Mouse (Mus musculus): Measurements from ENCODE around the gene Msl3. TPM values are rescaled to one million over a fixed set of nuclear protein-coding genes. Genes with fewer than 3 reads are reported as not detected.
"Not testable (repeated sequence)": the region's sequence is repeated elsewhere in the genome, so short reads cannot be mapped to it uniquely, and the experiment has no call there.

Gene Msl3
- 26.5 and 27.3 TPM in 2 replicates for polyA plus RNA-seq (2016; fragmentation: Nextera tagmentation; extraction: Ambion mirVana)

DNA sequence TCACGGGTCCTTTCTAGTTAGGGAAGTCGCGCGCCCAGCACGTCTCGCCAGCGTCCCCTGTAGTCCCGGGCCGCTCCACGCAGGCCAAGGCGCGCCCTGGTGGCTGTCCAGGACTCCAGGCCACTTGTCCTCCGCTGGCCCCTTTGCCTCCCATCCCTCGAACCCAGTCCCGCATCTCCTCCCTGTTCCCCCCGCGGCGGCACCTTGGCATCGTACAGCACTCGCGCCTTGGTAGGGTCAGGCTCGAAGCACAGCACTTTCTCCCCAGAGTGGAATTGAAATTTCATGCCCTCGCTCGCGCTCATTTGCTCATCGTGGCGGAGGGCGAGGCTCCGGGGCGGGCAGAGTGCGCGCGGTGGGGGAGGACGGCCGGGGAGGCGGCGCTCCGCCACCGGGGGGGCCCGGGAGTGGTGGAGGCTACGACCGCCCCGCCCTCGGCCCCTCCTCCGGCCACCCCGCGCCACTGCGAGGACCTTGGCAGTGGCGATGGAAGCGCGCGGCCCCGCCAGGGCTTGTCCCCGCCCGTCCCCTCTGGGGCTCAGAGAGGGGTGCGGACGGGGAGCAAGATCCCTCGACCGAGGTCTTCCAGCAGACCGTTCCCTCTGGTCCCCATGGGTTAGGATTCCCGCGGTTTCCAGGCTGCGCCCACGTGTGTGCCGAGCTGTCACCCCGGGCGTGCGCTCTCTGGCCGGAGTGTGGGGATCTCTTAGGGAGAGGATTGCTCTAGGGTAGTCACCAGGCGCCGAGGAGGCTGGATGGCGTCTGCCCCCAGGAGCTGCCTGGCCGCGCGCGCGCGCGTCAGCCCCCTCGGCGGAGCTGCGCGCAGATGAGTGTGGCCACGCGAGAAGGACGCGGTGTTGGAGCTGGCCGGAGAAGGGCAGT is at the start of gene Msl3:
Msl3 (minus strand) TSS at position 374 of the 882 bp plus-strand sequence.
- Histone ChIP-seq H3K27ac (peak within 1 kb of the TSS; percentile 87), H3K9me3 (replicated peaks) (no peaks in the 10 kb centered on the region), H3K4me3 (peak within 1 kb of the TSS; percentile 52), H3K9ac (peak within 1 kb of the TSS; percentile 62), H3K4me2 (replicated peaks) (peak within 1 kb of the TSS; percentile 66), H3K36me3 (no peaks in the 10 kb centered on the region), H3K4me1 (no peaks in the 10 kb centered on the region), H3K27me3 (peaks cover 21% of the 10 kb centered on the region)
- ATAC-seq (ENCODE audit: low FRiP score): peak; percentile 92
- WGBS: 29% methylated on average over 65 of the region's 88 CpGs

DNA sequence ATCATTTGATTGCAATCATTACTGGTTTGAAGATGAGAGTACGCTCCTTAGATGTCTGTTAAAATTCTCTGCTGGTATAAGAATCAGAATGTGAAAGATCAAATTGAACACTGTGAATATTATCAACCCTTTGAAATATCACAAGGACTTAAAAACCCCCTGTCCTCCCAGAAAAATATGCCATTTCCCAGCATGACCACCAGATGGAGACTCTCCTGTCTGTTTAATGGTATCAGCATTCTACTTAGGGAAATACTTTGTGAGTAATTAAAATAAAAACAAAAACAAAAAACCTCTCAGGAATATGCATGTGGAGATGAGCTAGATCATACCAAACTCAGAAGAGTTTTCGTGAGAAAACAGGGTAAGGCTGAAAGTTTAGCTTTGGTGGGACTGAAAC is 44.3 kb upstream of the Msl3 start:
- 75% methylated on average over 2 of the region's 2 CpGs for WGBS
- no peak overlapping the region for H3K9ac ChIP-seq
- H3K27ac ChIP-seq: no peak overlapping the region
- H3K36me3 ChIP-seq: no peaks in the 10 kb centered on the region
- no peaks in the 10 kb centered on the region for H3K9me3 ChIP-seq (replicated peaks)
- ATAC-seq (ENCODE audit: low FRiP score): no peak
- H3K4me2 ChIP-seq (replicated peaks): no peak overlapping the region
- peaks cover 6% of the 10 kb centered on the region for H3K27me3 ChIP-seq
- no peaks in the 10 kb centered on the region for H3K4me1 ChIP-seq
- H3K4me3 ChIP-seq: no peak overlapping the region

DNA sequence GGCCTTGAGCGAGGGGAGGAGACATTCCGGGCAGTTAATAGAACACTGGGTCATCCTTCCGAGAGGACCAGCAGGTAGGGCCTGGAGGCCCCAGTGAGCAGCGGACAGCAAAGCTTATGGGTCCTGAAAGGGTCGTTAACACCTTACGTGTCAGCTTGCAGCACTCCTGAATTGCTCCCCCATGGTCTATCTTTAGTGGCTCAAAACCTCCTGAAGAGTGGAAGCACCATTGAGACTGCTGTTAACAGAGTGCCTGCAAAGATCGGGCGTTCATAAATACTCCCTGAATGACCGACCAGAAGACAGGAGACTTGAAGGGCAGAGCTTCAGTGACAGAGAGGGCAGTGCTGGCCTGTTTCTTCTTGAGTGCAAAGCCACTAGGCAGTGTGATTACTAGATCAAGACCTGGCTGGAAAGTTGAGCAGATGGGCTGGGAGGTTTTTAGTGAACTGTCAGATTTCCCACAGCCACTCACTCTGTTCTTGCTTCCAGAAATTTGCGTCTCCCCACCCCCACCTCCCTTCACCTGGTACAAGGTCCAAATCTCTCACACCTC is 787 bp upstream of the Msl3 start:
- peak overlapping the region; percentile 66 for H3K4me2 ChIP-seq (replicated peaks)
- H3K9me3 ChIP-seq (replicated peaks): no peaks in the 10 kb centered on the region
- whole genome bisulfite sequencing: 27% methylated on average over 10 of the region's 10 CpGs
- ATAC-seq (ENCODE audit: low FRiP score): no peak; the same call in 1 of the 2 replicates
- H3K4me3 ChIP-seq: peak overlapping the region; percentile 52
- H3K4me1 ChIP-seq: no peaks in the 10 kb centered on the region
- H3K36me3 ChIP-seq: no peaks in the 10 kb centered on the region
- H3K9ac ChIP-seq: peak overlapping the region; percentile 62
- peak overlapping the region; percentile 87 for H3K27ac ChIP-seq
- peaks cover 21% of the 10 kb centered on the region for H3K27me3 ChIP-seq

DNA sequence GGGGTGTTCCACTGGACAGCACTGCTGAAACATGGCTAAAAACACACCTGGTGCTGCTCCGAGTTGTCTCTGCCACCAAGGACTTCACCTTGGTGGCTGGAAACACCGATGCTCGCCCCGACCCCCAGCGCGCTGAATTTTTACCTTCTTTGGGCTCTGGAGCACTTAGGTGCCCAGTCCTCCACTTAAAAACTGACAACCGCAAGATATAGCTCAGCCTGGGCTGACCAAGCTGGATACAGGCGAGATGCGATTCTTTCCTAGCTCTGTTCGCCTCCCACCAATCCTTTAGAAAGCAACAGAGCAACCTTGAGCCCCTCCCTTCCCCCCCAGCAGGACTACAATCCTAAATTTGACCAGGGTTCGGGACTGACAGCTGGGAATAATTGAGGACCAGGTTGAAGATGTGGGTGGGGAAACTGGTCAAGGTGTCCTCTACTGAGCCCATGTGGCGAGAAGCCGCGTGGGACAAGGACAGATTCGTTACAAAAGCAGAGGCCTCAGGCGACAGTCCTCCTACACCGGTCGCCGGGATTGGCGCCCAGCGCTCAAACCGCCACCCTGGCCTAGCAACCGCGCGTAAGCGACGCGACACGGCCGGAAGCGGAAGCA is 679 bp downstream of the Msl3 start:
- Histone ChIP-seq H3K36me3 (no peaks in the 10 kb centered on the region), H3K4me1 (no peaks in the 10 kb centered on the region), H3K9ac (peak overlapping the region; percentile 62), H3K9me3 (replicated peaks) (no peaks in the 10 kb centered on the region), H3K4me2 (replicated peaks) (peak overlapping the region; percentile 66), H3K27me3 (peaks cover 21% of the 10 kb centered on the region), H3K27ac (peak overlapping the region; percentile 87), H3K4me3 (peak overlapping the region; percentile 52)
- WGBS: 26% methylated on average over 31 of the region's 31 CpGs
- peak; percentile 23 for ATAC-seq (ENCODE audit: low FRiP score)

DNA sequence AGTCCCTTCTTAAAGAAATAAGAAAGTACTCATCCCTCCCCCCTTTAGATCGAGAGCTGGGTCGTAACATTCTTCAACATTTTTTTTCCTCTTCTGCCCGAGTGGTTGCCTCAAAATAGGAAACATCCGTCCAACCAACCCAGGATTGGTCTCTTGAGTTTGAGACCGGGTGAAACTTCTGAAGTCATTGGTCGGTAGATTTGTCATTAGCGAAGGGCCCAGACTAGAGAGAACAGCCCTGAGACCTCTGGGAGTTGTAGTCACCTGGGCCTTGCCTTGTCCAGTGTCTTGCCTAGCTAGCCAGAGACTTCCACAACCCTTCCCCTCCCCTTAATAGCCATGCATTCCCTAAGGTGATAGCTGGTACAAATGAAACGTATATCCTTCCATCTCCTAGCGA is 1.3 kb downstream of the Msl3 start:
- H3K4me1 ChIP-seq: no peaks in the 10 kb centered on the region
- H3K4me2 ChIP-seq (replicated peaks): peak overlapping the region; percentile 66
- no peaks in the 10 kb centered on the region for H3K36me3 ChIP-seq
- no peaks in the 10 kb centered on the region for H3K9me3 ChIP-seq (replicated peaks)
- peaks cover 21% of the 10 kb centered on the region for H3K27me3 ChIP-seq
- peak overlapping the region; percentile 52 for H3K4me3 ChIP-seq
- ATAC-seq (ENCODE audit: low FRiP score): peak; percentile 49
- H3K9ac ChIP-seq: peak overlapping the region; percentile 62
- WGBS: 25% methylated on average over 9 of the region's 9 CpGs
- no peak overlapping the region for H3K27ac ChIP-seq

DNA sequence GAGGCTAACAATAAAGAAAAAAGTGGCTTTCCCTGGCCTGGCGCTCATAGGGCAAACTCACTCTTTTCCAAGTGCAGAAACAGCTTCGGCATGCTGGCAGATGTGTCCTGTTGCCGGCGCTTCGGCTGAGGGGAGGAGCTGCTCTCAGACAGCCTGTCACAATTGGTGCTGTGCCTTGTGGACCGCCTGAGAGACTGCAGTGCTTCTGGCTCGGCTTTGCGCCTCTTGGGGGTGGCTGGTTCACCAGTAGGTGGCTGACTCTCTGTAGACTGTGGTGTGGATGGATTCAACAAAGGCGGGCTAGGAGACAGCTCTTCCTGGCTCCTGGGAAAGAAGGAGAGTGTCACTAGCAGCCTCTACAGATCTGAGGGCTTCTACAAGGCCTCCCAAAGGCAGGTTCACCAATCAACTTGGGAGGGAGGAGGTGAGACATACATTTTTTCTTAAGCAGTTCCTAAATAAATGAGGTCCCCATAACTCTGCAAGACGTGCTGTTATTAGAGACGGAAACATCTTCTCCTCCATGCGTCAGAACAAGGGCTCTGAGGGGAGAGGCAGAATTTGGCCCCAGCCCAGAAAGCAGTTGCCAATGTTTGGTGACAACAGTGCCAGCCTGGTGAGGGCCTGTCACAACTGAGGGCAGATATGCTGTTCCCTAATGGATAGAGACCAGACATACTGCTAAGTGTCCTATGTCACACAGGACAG is 9.6 kb downstream of the Msl3 start:
- H3K4me2 ChIP-seq (replicated peaks): no peak overlapping the region
- no peak for ATAC-seq (ENCODE audit: low FRiP score)
- H3K9ac ChIP-seq: no peak overlapping the region
- H3K27ac ChIP-seq: no peak overlapping the region
- H3K4me3 ChIP-seq: no peak overlapping the region
- no peaks in the 10 kb centered on the region for H3K36me3 ChIP-seq
- H3K4me1 ChIP-seq: no peaks in the 10 kb centered on the region
- H3K9me3 ChIP-seq (replicated peaks): no peaks in the 10 kb centered on the region
- no peaks in the 10 kb centered on the region for H3K27me3 ChIP-seq
- WGBS: 65% methylated on average over 12 of the region's 12 CpGs

DNA sequence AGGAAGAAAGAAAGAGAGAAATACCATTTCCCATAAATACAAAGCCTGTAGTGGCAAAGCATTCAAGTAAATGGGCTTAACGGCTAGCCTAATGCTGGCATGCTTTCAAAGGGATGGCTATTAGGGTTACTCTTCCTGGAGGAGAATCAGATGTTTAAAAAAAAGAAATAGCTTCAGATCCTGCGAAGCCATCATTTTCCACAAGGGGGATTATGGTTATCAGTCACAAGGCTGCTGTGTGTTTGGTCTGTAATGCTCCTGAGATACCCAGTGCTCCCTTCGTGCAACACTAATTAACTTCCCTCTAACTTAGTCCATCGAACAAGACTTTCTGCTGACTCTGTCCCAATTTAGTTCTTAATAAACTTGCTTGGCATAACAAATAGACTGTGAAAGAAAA is 13.5 kb downstream of the Msl3 start:
- no peak overlapping the region for H3K9ac ChIP-seq
- H3K27me3 ChIP-seq: no peaks in the 10 kb centered on the region
- no peak overlapping the region for H3K4me2 ChIP-seq (replicated peaks)
- H3K9me3 ChIP-seq (replicated peaks): no peaks in the 10 kb centered on the region
- no peak overlapping the region for H3K4me3 ChIP-seq
- no peaks in the 10 kb centered on the region for H3K4me1 ChIP-seq
- ATAC-seq (ENCODE audit: low FRiP score): no peak
- 81% methylated on average over 4 of the region's 4 CpGs for WGBS
- peaks cover 9% of the 10 kb centered on the region; the same call in 1 of the 2 replicates for H3K36me3 ChIP-seq
- H3K27ac ChIP-seq: no peak overlapping the region

DNA sequence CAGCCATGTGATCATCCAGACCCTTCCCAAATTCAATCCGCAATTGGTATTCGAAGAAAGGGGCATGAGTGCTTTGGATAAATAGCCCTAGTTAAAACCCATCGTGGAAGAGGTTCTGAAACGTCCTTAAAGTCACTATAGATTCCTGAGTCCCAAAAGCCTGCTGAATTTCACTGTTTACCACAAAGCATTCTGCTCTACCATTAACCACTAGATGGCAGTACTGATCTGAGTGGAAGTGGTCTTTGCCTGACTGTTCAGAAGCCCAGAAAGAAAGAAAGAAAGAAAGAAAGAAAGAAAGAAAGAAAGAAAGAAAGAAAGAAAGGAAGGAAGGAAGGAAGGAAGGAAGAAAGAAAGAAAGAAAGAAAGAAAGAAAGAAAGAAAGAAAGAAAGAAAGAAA is 13.9 kb downstream of the Msl3 start:
- H3K36me3 ChIP-seq; H3K27me3 ChIP-seq; H3K27ac ChIP-seq; H3K9ac ChIP-seq; H3K4me2 ChIP-seq (replicated peaks); H3K4me1 ChIP-seq; H3K9me3 ChIP-seq (replicated peaks); ATAC-seq (ENCODE audit: low FRiP score); H3K4me3 ChIP-seq: not testable (repeated sequence)
- 61% methylated on average over 4 of the region's 4 CpGs for WGBS

DNA sequence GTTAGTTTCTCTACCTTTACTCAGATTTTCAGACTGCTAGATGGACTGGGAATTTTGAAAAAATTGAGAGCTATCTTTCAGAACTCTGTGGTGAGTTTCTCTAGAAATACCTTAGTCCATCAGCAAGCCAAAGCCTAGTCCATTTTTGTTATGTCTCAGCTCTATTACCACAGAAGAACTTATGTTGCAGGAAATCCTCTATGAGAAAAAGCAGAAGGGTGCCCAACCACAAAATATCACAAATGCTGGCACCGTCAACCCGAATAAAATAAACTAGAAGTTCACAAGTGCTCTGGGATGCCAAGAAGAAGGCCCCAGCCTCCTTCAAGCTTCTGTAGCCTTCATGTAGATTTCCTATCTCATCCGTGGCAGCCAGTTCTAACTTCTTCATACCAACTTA is 14.4 kb downstream of the Msl3 start:
- Histone ChIP-seq H3K27me3 (no peaks in the 10 kb centered on the region), H3K4me2 (replicated peaks) (no peak overlapping the region), H3K9ac (no peak overlapping the region), H3K4me1 (no peaks in the 10 kb centered on the region), H3K9me3 (replicated peaks) (no peaks in the 10 kb centered on the region), H3K36me3 (peaks cover 9% of the 10 kb centered on the region; the same call in 1 of the 2 replicates), H3K27ac (no peak overlapping the region), H3K4me3 (no peak overlapping the region)
- no peak for ATAC-seq (ENCODE audit: low FRiP score)
- WGBS: 94% methylated on average over 3 of the region's 3 CpGs

DNA sequence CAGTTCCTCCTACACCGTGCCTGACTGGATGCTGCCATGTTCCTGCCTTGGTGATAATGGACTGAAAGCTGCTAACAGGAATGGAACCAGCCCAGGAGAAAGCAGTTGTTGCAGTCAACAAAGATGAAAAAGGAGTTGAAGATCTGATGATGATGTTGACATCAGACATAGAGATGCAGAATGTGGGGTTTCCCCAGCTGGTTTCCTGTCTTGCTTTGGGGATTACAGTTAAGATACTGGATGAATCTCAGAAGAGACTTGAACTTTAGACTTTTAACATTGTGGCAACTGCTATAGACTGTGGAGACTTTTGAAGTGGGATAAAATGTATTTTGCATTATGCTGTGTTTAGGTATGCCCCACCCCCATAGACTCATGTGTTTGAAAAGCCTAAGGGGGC is 15.9 kb downstream of the Msl3 start:
- Histone ChIP-seq H3K4me1 (no peaks in the 10 kb centered on the region), H3K27me3 (no peaks in the 10 kb centered on the region), H3K4me3 (no peak overlapping the region), H3K36me3 (peaks cover 9% of the 10 kb centered on the region; the same call in 1 of the 2 replicates), H3K9ac (no peak overlapping the region), H3K27ac (no peak overlapping the region), H3K9me3 (replicated peaks) (no peaks in the 10 kb centered on the region), H3K4me2 (replicated peaks) (no peak overlapping the region)
- no peak for ATAC-seq (ENCODE audit: low FRiP score)
- WGBS: 85% methylated on average over 1 of the region's 1 CpGs

DNA sequence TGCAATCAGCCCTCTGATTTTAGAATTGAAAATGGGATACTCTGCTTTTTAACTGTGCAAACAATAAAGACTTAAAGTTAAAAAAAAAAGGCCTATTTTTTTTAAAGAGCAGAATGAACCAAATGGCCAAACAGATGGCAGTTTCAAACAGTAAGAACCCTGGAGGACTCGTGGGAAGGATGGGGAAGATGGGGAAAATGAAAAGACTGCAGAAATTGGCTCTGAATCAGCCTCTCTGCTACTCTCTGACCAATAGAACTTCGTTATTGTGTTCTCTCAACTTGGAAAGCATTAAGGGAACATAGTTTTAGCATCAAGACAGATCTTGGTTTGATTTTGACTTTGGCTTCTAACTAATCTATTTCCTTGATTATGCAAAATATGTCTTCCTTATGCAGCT is 24.4 kb downstream of the Msl3 start:
- Histone ChIP-seq H3K27ac (no peak overlapping the region), H3K36me3 (no peaks in the 10 kb centered on the region), H3K4me3 (no peak overlapping the region), H3K9me3 (replicated peaks) (no peaks in the 10 kb centered on the region), H3K9ac (no peak overlapping the region), H3K4me2 (replicated peaks) (no peak overlapping the region), H3K4me1 (no peaks in the 10 kb centered on the region), H3K27me3 (peaks cover 7% of the 10 kb centered on the region; the same call in 1 of the 2 replicates)
- ATAC-seq (ENCODE audit: low FRiP score): no peak
- 72% methylated on average over 2 of the region's 2 CpGs for WGBS

DNA sequence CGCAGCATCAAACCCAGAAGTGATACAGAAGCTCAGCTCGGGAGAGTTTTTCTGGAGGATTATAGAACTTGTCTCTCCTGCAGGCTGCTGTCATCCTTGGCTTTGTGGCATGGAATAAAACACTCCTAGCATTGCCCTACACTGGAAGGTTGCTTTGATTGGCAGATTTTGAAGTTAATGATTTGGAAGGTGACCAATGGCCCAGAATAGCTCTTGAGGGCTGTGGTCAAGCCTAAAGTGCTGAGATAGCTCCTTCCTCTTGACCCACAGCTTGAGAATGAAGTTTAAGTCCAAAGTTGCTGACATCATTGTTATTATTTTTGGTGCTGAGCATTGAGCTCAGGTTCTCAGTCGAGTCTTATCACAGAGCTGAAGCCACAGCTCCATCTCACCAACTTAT is 26.0 kb downstream of the Msl3 start:
- H3K9ac ChIP-seq: no peak overlapping the region
- no peak for ATAC-seq (ENCODE audit: low FRiP score)

More for the DNA sequence above, 26.0 kb downstream of the Msl3 start:
- Histone ChIP-seq H3K4me1 (no peaks in the 10 kb centered on the region), H3K9me3 (replicated peaks) (no peaks in the 10 kb centered on the region), H3K27me3 (peaks cover 7% of the 10 kb centered on the region; the same call in 1 of the 2 replicates), H3K4me2 (replicated peaks) (no peak overlapping the region), H3K4me3 (no peak overlapping the region), H3K27ac (no peak overlapping the region), H3K36me3 (no peaks in the 10 kb centered on the region)
- WGBS: 75% methylated on average over 3 of the region's 3 CpGs

Data from hindbrain, embryonic 12.5 days (tissue).